Mouse (Mus musculus) liver, adult 2 months (tissue): ENCODE data around the gene En1. TPM values are rescaled to one million over a fixed set of nuclear protein-coding genes. Genes with fewer than 3 reads are reported as not detected.

Experiments
- DNase-seq: peaks from one replicate; pipeline ENCODE4 v3.0.0-alpha.2; 2011; ENCODE audit warnings: low read depth, low spot score; ENCODE audit errors: extremely low read depth
- H3K27ac ChIP-seq: fragments of 200-500 bp; replicated peaks from 2 replicates; pipeline ENCODE4 v1.5.1; 2012; ENCODE audit warnings: low read depth, mild to moderate bottlenecking, control low read depth, inconsistent platforms, low read length; ENCODE audit not compliant: insufficient read depth
- H3K27me3 ChIP-seq: fragments of 200-500 bp; 2 replicates; pipeline ENCODE4 v1.6.1; 2012; ENCODE audit warnings: mild to moderate bottlenecking, moderate library complexity, low read length, inconsistent platforms; ENCODE audit not compliant: control insufficient read depth, insufficient read depth
- H3K36me3 ChIP-seq: fragments of 200-500 bp; 2 replicates; pipeline ENCODE4 v1.6.1; 2012; ENCODE audit warnings: low read length, inconsistent platforms; ENCODE audit not compliant: control insufficient read depth, insufficient read depth
- H3K4me1 ChIP-seq: fragments of 200-500 bp; 2 replicates; pipeline ENCODE4 v1.6.1; 2011; ENCODE audit warnings: low read length; ENCODE audit not compliant: control insufficient read depth, insufficient read depth
- H3K4me3 ChIP-seq: fragments of 200-500 bp; 2 replicates; pipeline ENCODE4 v1.5.1; 2011; ENCODE audit warnings: low read depth, mild to moderate bottlenecking, control low read depth, low read length, moderate library complexity; ENCODE audit not compliant: insufficient read depth
- H3K79me2 ChIP-seq: fragments of 200-500 bp; 2 replicates; pipeline ENCODE4 v1.6.1; 2012; ENCODE audit warnings: inconsistent platforms, mild to moderate bottlenecking, low read length, moderate library complexity; ENCODE audit not compliant: control insufficient read depth, insufficient read depth
- H3K9ac ChIP-seq: fragments of 200-500 bp; 2 replicates; pipeline ENCODE4 v1.6.1; 2012; ENCODE audit warnings: low read depth, mild to moderate bottlenecking, control low read depth, inconsistent platforms, low read length
- CTCF ChIP-seq: fragments of 200-500 bp; IDR thresholded peaks from 2 replicates; pipeline ENCODE4 v1.5.1; 2011; ENCODE audit warnings: low read depth, low read length, control low read depth
- POLR2A ChIP-seq: fragments of 200-500 bp; IDR thresholded peaks from 2 replicates; pipeline ENCODE4 v1.6.1; 2011; ENCODE audit warnings: low read length, control low read depth; ENCODE audit not compliant: insufficient read depth; ENCODE audit errors: extremely low read depth
- WGBS: fragments of 180-500 bp; shearing (Covaris S2); methylation state at CpG from one replicate; pipeline ENCODE4 v1.1.7; 2018; 5-methylcytosine and 5-hydroxymethylcytosine counted together
- polyA plus RNA-seq: library from polyadenylated mRNA; depleted of rRNA; stranded (reverse); fragments of >200 nt; gene quantifications from 2 replicates; pipeline ENCODE4 v1.2.3, GENCODE M21; 2012
- total RNA-seq: library from RNA; depleted of rRNA; stranded (reverse); fragments of >200 nt; gene quantifications from 2 replicates; pipeline ENCODE4 v1.2.3, GENCODE M21; 2014

Gene En1
- total and polyA plus RNA-seq, 2 experiments = not detected

DNA sequence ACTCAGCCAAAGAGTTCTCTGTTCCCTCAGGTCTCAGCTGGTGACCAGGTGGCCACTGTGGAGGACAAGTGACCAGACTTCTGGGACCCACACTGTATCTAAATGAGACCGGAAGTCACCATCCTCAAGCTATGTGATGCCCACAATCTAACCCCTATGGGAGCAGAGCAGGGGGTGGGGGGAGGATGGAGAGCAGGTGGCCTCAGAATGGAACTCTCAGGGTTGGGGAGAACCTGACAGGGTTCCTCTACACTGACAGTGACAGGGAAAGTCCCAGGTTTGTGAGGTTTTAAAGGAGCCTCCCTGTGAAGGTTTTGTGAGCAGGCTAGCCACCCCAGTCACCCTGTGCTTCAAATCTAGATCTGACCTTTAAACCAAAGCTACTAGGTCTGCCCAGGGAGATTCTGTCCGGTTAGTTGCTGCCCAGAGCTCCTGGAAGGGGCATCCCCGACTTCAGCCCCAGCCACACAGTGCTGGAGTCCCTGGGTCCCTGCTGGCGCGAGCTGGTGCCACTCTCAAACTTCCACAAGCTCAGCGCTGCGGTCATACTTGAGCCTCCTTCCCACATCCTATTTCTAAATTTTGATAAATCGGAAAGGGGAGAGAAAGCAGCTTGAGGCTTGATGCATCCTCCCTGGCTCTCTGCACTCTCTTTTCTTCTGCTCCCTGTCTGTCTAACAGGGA is 8.8 kb upstream of the En1 start:
- TF ChIP-seq CTCF (no peak), POLR2A (no peak)
- Histone ChIP-seq H3K4me1 (peaks cover 1% of the 10 kb centered on the region; the same call in 1 of the 2 replicates), H3K27me3 (peaks cover 6% of the 10 kb centered on the region; the same call in 1 of the 2 replicates), H3K9ac (no peak overlapping the region), H3K36me3 (no peaks in the 10 kb centered on the region), H3K4me3 (no peak overlapping the region), H3K79me2 (no peaks in the 10 kb centered on the region), H3K27ac (no peak overlapping the region)
- no peak for DNase-seq
- WGBS = 17% methylated on average over 8 of the region's 8 CpGs

DNA sequence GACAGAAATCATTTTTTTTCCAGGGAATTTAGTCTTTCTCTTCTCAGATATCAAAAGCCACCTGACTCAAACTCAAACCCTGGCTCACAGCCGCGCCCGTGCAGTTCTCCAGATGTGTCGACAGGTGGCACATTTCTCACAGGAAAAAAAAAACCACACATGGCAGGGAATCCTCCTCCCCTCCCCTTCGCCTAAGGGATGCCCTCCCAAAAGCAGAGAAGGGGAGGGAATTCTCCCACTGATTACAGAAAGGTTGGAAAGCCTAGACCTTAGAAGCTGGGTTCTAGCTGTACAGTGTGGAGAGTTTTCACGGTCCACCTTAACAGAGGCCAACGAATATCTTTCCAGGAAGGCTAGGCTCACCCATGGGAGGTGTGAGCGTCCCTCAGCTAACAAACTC is 7.6 kb upstream of the En1 start:
- DNase-seq = peak; percentile 9
- Histone ChIP-seq H3K9ac (no peak overlapping the region), H3K4me1 (peaks cover 1% of the 10 kb centered on the region; the same call in 1 of the 2 replicates), H3K4me3 (no peak overlapping the region), H3K36me3 (no peaks in the 10 kb centered on the region), H3K79me2 (no peaks in the 10 kb centered on the region), H3K27me3 (peaks cover 17% of the 10 kb centered on the region; the same call in 1 of the 2 replicates), H3K27ac (no peak overlapping the region)
- TF ChIP-seq POLR2A (no peak), CTCF (peak; percentile 78)
- WGBS = 2% methylated on average over 8 of the region's 8 CpGs

DNA sequence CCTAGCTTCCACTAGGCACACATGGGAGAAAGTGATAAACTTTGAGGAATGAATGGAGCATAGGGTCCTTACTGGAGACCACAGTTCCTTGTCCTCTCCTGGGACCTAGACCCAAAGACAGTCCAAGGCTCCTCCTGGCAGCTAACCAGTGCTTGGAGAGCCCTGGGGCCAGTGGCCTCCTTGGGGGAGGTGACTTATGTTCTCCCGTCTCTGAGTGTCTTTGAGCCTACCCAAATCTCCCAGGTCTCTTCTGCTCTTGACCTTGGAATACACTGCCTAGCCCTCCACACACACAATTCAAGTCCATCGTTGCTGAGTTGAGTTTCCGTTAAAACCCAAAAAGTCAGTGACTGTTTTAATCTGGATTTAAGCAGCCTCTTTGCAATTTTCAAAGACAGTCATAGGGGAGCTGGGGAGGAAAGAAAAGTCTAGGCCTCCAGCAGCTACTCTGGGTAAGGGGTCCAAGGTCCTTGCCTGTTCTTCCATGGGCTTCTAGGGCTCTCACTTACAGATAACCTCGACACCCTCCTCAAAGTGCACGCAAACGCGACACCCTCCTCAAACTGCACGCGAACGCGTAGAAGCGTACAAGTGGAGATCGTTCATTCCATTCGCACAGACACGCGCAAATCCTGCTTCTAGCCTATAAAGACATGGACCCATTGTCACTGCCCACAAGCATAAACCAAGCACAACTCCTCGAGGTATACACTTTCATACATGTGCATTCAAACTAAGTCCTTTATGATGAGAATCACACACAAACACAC is 6.6 kb upstream of the En1 start:
- no peaks in the 10 kb centered on the region for H3K36me3 ChIP-seq
- 7% methylated on average over 17 of the region's 17 CpGs for WGBS
- no peaks in the 10 kb centered on the region for H3K79me2 ChIP-seq
- peaks cover 20% of the 10 kb centered on the region; the same call in 1 of the 2 replicates for H3K27me3 ChIP-seq
- no peak for TF ChIP-seq POLR2A
- no peak for TF ChIP-seq CTCF
- H3K4me1 ChIP-seq = peaks cover 1% of the 10 kb centered on the region; the same call in 1 of the 2 replicates
- no peak overlapping the region for H3K9ac ChIP-seq
- H3K27ac ChIP-seq = no peak overlapping the region
- no peak overlapping the region for H3K4me3 ChIP-seq
- DNase-seq = no peak

DNA sequence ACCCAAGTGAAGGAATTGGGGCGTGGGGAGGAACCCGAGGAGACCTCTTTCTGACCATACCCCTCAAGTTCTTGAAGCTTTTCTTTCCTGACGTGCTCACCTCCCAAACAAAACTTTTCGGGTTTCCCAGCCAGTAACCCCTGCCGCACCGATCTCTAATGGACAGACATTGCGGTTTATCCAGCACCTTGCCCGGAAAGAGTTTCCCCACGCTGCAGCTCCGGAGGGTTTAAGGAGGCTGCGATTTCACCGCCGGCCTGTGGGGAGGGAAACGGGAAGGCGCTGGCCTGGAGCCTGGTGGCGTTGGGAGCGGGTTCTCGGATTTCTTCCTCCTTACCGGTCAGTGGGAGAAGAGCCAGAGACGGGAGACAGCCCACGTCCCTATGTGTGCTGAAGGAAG is 5.9 kb upstream of the En1 start:
- H3K4me1 ChIP-seq = peaks cover 1% of the 10 kb centered on the region; the same call in 1 of the 2 replicates
- 4% methylated on average over 21 of the region's 21 CpGs for WGBS
- H3K36me3 ChIP-seq = no peaks in the 10 kb centered on the region
- H3K4me3 ChIP-seq = no peak overlapping the region
- TF ChIP-seq POLR2A (no peak), CTCF (no peak)
- peaks cover 20% of the 10 kb centered on the region; the same call in 1 of the 2 replicates for H3K27me3 ChIP-seq
- H3K9ac ChIP-seq = no peak overlapping the region
- DNase-seq = no peak
- H3K79me2 ChIP-seq = no peaks in the 10 kb centered on the region
- H3K27ac ChIP-seq = no peak overlapping the region

DNA sequence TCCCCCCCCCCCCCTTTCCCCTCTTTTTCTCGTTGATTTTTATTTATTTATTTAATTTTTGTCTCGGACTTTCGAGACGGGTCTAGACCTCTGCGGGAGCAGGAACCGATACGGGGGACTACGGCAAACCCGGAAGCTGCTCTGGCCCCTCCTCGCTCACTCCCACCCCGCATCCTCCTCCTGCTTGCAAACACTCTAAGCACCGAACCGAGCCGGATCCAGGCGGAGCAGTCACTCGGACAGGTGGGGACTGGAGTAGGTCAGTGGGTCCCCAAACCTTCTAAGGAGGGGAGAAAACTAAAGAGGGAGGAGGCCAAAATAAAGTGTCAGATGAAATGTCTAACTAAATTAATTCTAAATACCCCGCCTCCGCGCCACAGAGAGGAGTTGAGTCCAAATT is 5.4 kb upstream of the En1 start:
- TF ChIP-seq POLR2A (no peak), CTCF (no peak)
- H3K27ac ChIP-seq = no peak overlapping the region
- peaks cover 23% of the 10 kb centered on the region; the same call in 1 of the 2 replicates for H3K27me3 ChIP-seq

More for the DNA sequence above, 5.4 kb upstream of the En1 start:
- WGBS = 4% methylated on average over 19 of the region's 19 CpGs
- H3K4me3 ChIP-seq = no peak overlapping the region
- H3K36me3 ChIP-seq = no peaks in the 10 kb centered on the region
- no peaks in the 10 kb centered on the region for H3K79me2 ChIP-seq
- DNase-seq = no peak
- H3K9ac ChIP-seq = no peak overlapping the region
- H3K4me1 ChIP-seq = peaks cover 1% of the 10 kb centered on the region; the same call in 1 of the 2 replicates
